Mouse (Mus musculus) MEL (cell line): ENCODE measurements around the gene Rabggta. TPM values are rescaled to one million over a fixed set of nuclear protein-coding genes. Genes with fewer than 3 reads are reported as not detected.
A peak's percentile ranks its signal among the peaks of the same experiment; 100 is the strongest.

Experiments used
- DNase-seq: peaks from one replicate; pipeline ENCODE4 v3.0.0; 2011; ENCODE audit warnings: low read depth, low spot score
- H3K27ac ChIP-seq: 2 replicates; pipeline ENCODE4 v1.5.1; 2012; ENCODE audit warnings: low read depth, mild to moderate bottlenecking, control low read depth, low read length, moderate library complexity; ENCODE audit not compliant: control insufficient read depth
- H3K27me3 ChIP-seq, 2 experiments: fragments of 150-350 bp in 1 of 2; sonication (generic) in 1 of 2; 2 replicates each; pipeline ENCODE4 v1.6.1; 2012; ENCODE audit warnings: low read length in 2 of 2, mild to moderate bottlenecking in 2 of 2, improper control_type of control experiment in 1 of 2, moderate library complexity in 1 of 2; ENCODE audit not compliant: insufficient read depth in 2 of 2, control insufficient read depth in 1 of 2
- H3K36me3 ChIP-seq, 2 experiments: 2 replicates each; pipeline ENCODE4 v1.6.1; 2012 to 2014; ENCODE audit warnings: low read length in 2 of 2, improper control_type of control experiment in 1 of 2, inconsistent platforms in 1 of 2, mild to moderate bottlenecking in 1 of 2; ENCODE audit not compliant: insufficient read depth in 2 of 2, control insufficient read depth in 1 of 2
- H3K4me1 ChIP-seq, 2 experiments: fragments of 150-350 bp in 1 of 2; sonication (generic) in 1 of 2; 2 replicates each; pipeline ENCODE4 v1.6.1; 2012; ENCODE audit warnings: low read length in 2 of 2, improper control_type of control experiment in 1 of 2, mild to moderate bottlenecking in 1 of 2; ENCODE audit not compliant: insufficient read depth in 2 of 2, control insufficient read depth in 1 of 2
- H3K4me3 ChIP-seq, 2 experiments: fragments of 150-350 bp in 1 of 2; sonication (generic) in 1 of 2; 2 replicates each; pipeline ENCODE4 v1.5.1; 2012; ENCODE audit warnings: low read depth in 2 of 2, low read length in 2 of 2, mild to moderate bottlenecking in 2 of 2, moderate library complexity in 2 of 2, control low read depth in 1 of 2, improper control_type of control experiment in 1 of 2; ENCODE audit not compliant: control insufficient read depth in 1 of 2, insufficient read depth in 1 of 2
- H3K79me2 ChIP-seq: 2 replicates; pipeline ENCODE4 v1.6.1; 2012; ENCODE audit warnings: mild to moderate bottlenecking, low read length, moderate library complexity; ENCODE audit not compliant: control insufficient read depth, poor library complexity, insufficient read depth
- H3K9ac ChIP-seq: 2 replicates; pipeline ENCODE4 v1.6.1; 2012; ENCODE audit warnings: low read depth, mild to moderate bottlenecking, control low read depth, low read length, moderate library complexity; ENCODE audit not compliant: control insufficient read depth, poor library complexity, severe bottlenecking
- H3K9me3 ChIP-seq: fragments of 150-350 bp; sonication (generic); replicated peaks from 2 replicates; pipeline ENCODE4 v1.6.1; 2012; ENCODE audit warnings: mild to moderate bottlenecking, low read length, improper control_type of control experiment, moderate library complexity; ENCODE audit not compliant: insufficient read depth
- BHLHE40 ChIP-seq: IDR thresholded peaks from 2 replicates; pipeline ENCODE4 v1.6.1; 2012; ENCODE audit warnings: low read depth, mild to moderate bottlenecking, inconsistent platforms, low read length, improper control_type of control experiment, borderline replicate concordance
- CHD2 ChIP-seq: IDR thresholded peaks from 2 replicates; pipeline ENCODE4 v1.6.1; 2011; ENCODE audit warnings: low read length, improper control_type of control experiment
- CTCF ChIP-seq, 3 experiments: IDR thresholded peaks in 2 of 3; conservative IDR thresholded peaks in 1 of 3; 2 replicates each; pipeline ENCODE4 v1.5.1; 2011 to 2012; ENCODE audit warnings: low read length in 3 of 3, low read depth in 2 of 3, mild to moderate bottlenecking in 2 of 3, improper control_type of control experiment in 1 of 3, inconsistent platforms in 1 of 3, mixed read lengths in 1 of 3, moderate library complexity in 1 of 3; ENCODE audit not compliant: control insufficient read depth in 1 of 3, insufficient read depth in 1 of 3, poor library complexity in 1 of 3, severe bottlenecking in 1 of 3
- E2F4 ChIP-seq: IDR thresholded peaks from 2 replicates; pipeline ENCODE4 v1.6.1; 2011; ENCODE audit warnings: low read depth, low read length, improper control_type of control experiment, borderline replicate concordance
- ELF1 ChIP-seq: IDR thresholded peaks from 2 replicates; pipeline ENCODE4 v1.6.1; 2014; ENCODE audit warnings: low read depth, mild to moderate bottlenecking, inconsistent platforms, low read length, improper control_type of control experiment, moderate library complexity
- ETS1 ChIP-seq: IDR thresholded peaks from 2 replicates; pipeline ENCODE4 v1.6.1; 2012; ENCODE audit warnings: low read depth, mild to moderate bottlenecking, inconsistent platforms, low read length, improper control_type of control experiment, moderate library complexity
- GABPA ChIP-seq: IDR thresholded peaks from 2 replicates; pipeline ENCODE4 v1.6.1; 2012; ENCODE audit warnings: low read depth, mild to moderate bottlenecking, inconsistent platforms, low read length, improper control_type of control experiment, moderate library complexity
- HCFC1 ChIP-seq: IDR thresholded peaks from 2 replicates; pipeline ENCODE4 v1.6.1; 2012; ENCODE audit warnings: low read depth, mild to moderate bottlenecking, inconsistent platforms, low read length, improper control_type of control experiment, moderate library complexity
- KAT2A ChIP-seq: conservative IDR thresholded peaks from 2 replicates; pipeline ENCODE4 v1.6.1; 2012; ENCODE audit warnings: low read depth, low read length, improper control_type of control experiment, inconsistent platforms
- MAFK ChIP-seq: IDR thresholded peaks from 2 replicates; pipeline ENCODE4 v1.6.1; 2011; ENCODE audit warnings: low read depth, mild to moderate bottlenecking, low read length, improper control_type of control experiment, borderline replicate concordance
- MAX ChIP-seq: IDR thresholded peaks from 2 replicates; pipeline ENCODE4 v1.6.1; 2011; ENCODE audit warnings: low read length, improper control_type of control experiment
- MAZ ChIP-seq: IDR thresholded peaks from 2 replicates; pipeline ENCODE4 v1.6.1; 2012; ENCODE audit warnings: low read depth, mild to moderate bottlenecking, inconsistent platforms, low read length, improper control_type of control experiment
- MXI1 ChIP-seq: IDR thresholded peaks from 2 replicates; pipeline ENCODE4 v1.6.1; 2011; ENCODE audit warnings: mild to moderate bottlenecking, low read depth, low read length, improper control_type of control experiment
- MYC ChIP-seq: IDR thresholded peaks from 2 replicates; pipeline ENCODE4 v1.6.1; 2011; ENCODE audit warnings: low read depth, mild to moderate bottlenecking, low read length, improper control_type of control experiment, moderate library complexity
- NELFE ChIP-seq: IDR thresholded peaks from 2 replicates; pipeline ENCODE4 v1.6.1; 2011; ENCODE audit warnings: low read depth, low read length, improper control_type of control experiment
- NRF1 ChIP-seq: IDR thresholded peaks from 2 replicates; pipeline ENCODE4 v1.6.1; 2014; ENCODE audit warnings: low read depth, mild to moderate bottlenecking, inconsistent platforms, low read length, improper control_type of control experiment, moderate library complexity; ENCODE audit not compliant: poor library complexity, insufficient read depth, severe bottlenecking
- POLR2A ChIP-seq, 2 experiments: IDR thresholded peaks; 2 replicates each; pipeline ENCODE4 v1.6.1; 2011 to 2012; ENCODE audit warnings: low read length in 2 of 2, mild to moderate bottlenecking in 2 of 2, control low read depth in 1 of 2, improper control_type of control experiment in 1 of 2, low read depth in 1 of 2, moderate library complexity in 1 of 2; ENCODE audit not compliant: control insufficient read depth in 1 of 2, insufficient read depth in 1 of 2, poor library complexity in 1 of 2
- POLR2AphosphoS2 ChIP-seq: IDR thresholded peaks from 2 replicates; pipeline ENCODE4 v1.6.1; 2011; ENCODE audit warnings: low read length, improper control_type of control experiment
- POLR2AphosphoS5 ChIP-seq: IDR thresholded peaks from 2 replicates; pipeline ENCODE4 v1.6.1; 2012; ENCODE audit warnings: low read depth, borderline replicate concordance, mild to moderate bottlenecking, inconsistent platforms, low read length, moderate library complexity, mixed read lengths
- SIN3A ChIP-seq: IDR thresholded peaks from 2 replicates; pipeline ENCODE4 v1.6.1; 2012; ENCODE audit warnings: low read length, improper control_type of control experiment, inconsistent platforms
- SMC3 ChIP-seq: IDR thresholded peaks from 2 replicates; pipeline ENCODE4 v1.6.1; 2011; ENCODE audit warnings: low read depth, low read length, improper control_type of control experiment
- TBP ChIP-seq: IDR thresholded peaks from 2 replicates; pipeline ENCODE4 v1.8.0; 2011; ENCODE audit warnings: low read depth, low read length, improper control_type of control experiment
- UBTF ChIP-seq: IDR thresholded peaks from 2 replicates; pipeline ENCODE4 v1.6.1; 2012; ENCODE audit warnings: low read depth, mild to moderate bottlenecking, inconsistent platforms, low read length, improper control_type of control experiment, moderate library complexity, borderline replicate concordance; ENCODE audit not compliant: insufficient read depth
- USF2 ChIP-seq, 2 experiments: IDR thresholded peaks; 2 replicates each; pipeline ENCODE4 v1.6.1; 2011 to 2012; ENCODE audit warnings: improper control_type of control experiment in 2 of 2, low read length in 2 of 2, borderline replicate concordance in 1 of 2, inconsistent platforms in 1 of 2, low read depth in 1 of 2, mild to moderate bottlenecking in 1 of 2; ENCODE audit not compliant: insufficient read depth in 1 of 2
- ZMIZ1 ChIP-seq: IDR thresholded peaks from 2 replicates; pipeline ENCODE4 v1.6.1; 2012; ENCODE audit warnings: low read depth, mild to moderate bottlenecking, inconsistent platforms, low read length, improper control_type of control experiment, moderate library complexity
- ZNF384 ChIP-seq: IDR thresholded peaks from 2 replicates; pipeline ENCODE4 v1.6.1; 2012; ENCODE audit warnings: low read depth, mild to moderate bottlenecking, inconsistent platforms, low read length, improper control_type of control experiment
- polyA plus RNA-seq, 2 experiments: library from polyadenylated mRNA; stranded (reverse) in 1 of 2; unstranded in 1 of 2; fragments of >175 nt in 1 of 2; fragments of >200 nt in 1 of 2; gene quantifications; 2 replicates each; pipeline versions ENCODE4 v1.2.1 to v1.2.4; 2012; ENCODE audit warnings: low replicate concordance in 2 of 2, low read depth in 1 of 2; ENCODE audit not compliant: insufficient read length in 2 of 2, insufficient read depth in 1 of 2, missing spikeins in 1 of 2
- total RNA-seq: library from RNA; depleted of rRNA; stranded (reverse); fragments of 300-350 nt; gene quantifications from 2 replicates; pipeline ENCODE4 v1.2.3, GENCODE M21; 2012

The Rabggta gene
- total and polyA plus RNA-seq, 3 experiments = 22.8 to 32.0 TPM; not detected in 1

DNA sequence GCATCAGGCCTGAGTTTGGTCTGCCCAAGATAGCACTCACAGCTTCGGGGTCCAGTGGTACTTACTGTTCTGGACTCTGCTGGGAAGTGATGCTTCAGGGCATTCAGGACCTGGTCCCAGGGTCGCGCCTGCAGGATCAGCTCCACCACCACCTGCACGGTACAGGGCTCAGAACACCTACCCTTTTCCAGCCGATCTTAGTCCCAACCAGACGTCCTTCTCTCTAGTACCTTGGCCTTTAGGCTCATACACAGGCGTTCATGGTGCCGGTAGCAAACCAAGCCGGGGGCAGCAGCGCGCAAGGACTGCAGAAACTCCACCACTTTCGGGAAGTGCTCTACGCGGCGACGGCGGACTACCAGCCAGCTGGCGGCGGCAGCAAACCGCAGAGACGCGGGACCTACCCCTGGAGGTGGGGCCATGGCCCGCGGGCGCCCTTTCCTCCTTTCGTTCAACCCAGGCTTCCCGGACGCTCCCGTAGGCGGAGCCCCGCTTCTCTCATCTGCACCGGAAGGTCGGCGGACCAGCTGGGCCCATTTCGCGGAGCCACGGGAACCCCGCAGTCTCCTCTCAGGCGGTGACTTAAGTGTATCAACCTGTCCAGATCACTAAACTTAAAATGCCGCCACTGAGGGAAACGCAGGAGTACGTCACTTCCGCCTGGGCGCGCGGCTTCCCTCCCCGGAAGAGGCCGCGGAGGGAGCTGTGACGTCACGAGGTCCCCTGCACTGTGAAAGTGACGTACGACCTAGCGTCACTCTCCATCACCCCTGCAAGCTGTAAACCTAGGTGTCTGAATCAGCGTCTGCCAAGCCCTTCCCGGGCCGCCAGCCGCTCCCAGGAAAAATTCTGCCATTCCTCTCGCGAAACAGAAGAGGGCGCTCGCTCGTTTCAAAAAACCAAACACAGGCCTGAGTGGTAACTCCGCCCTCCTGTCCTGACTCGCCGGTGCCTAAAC is 40.6 kb downstream of the Rabggta start, which contains the start of gene Tinf2 (continued):
- TF ChIP-seq TBP (0 out of 2 replicates have a peak, but pooled peaks have one; percentile 51), ETS1 (peak; percentile 99), ELF1 (peak; percentile 92), GABPA (peak; percentile 98; the same call in 1 of the 2 replicates), UBTF (no peak), ZMIZ1 (peak; percentile 78), MAFK (0 out of 2 replicates have a peak, but pooled peaks have one; percentile 9), POLR2A (IDR thresholded peaks at IDR 0.05; ENCODE audit: control insufficient read depth in 1 of 2, insufficient read depth in 1 of 2, low read depth in 1 of 2, low read length in 2 of 2, poor library complexity in 1 of 2) (peak; percentile 80 to 90; a peak in 3 of 4 replicates), SIN3A (peak; percentile 92), CTCF (IDR thresholded peaks at IDR 0.05 in 2 of 3, conservative IDR thresholded peaks at IDR 0.05 in 1 of 3; ENCODE audit: control insufficient read depth in 1 of 3, insufficient read depth in 1 of 3, low read depth in 2 of 3, low read length in 3 of 3, poor library complexity in 1 of 3, severe bottlenecking in 1 of 3) (peak; percentile 53 to 96 (median 86); a peak in 5 of 6 replicates), E2F4 (peak; percentile 87), MAX (peak; percentile 54; the same call in 1 of the 2 replicates), MYC (0 out of 2 replicates have a peak, but pooled peaks have one; percentile 10), USF2 (IDR thresholded peaks at IDR 0.05; ENCODE audit: borderline replicate concordance in 1 of 2, insufficient read depth in 1 of 2, low read depth in 1 of 2, low read length in 2 of 2) (no peak), ZNF384 (no peak), SMC3 (peak; percentile 95), NRF1 (no peak), POLR2AphosphoS2 (peak; percentile 81), MAZ (peak; percentile 81), KAT2A (no peak; the same call in 1 of the 2 replicates), MXI1 (peak; percentile 66), HCFC1 (peak; percentile 84)

- H3K9me3 ChIP-seq = no peaks in the 10 kb centered on the region
- H3K79me2 ChIP-seq = peaks cover 13% of the 10 kb centered on the region
- DNase-seq = no peak
- H3K27me3 ChIP-seq = no peaks in the 10 kb centered on the region
- peaks cover 6 to 20% of the 10 kb centered on the region in 2 experiments for H3K36me3 ChIP-seq
- TF ChIP-seq CHD2 (no peak), NRF1 (no peak), ZNF384 (no peak), POLR2AphosphoS2 (no peak), POLR2AphosphoS5 (no peak), BHLHE40 (no peak), MAX (no peak), E2F4 (no peak), ETS1 (no peak), GABPA (no peak), MAZ (no peak), MYC (no peak), SMC3 (no peak), NELFE (no peak)
- H3K4me3 ChIP-seq = no peak overlapping the region
- H3K27ac ChIP-seq = no peak overlapping the region
- H3K4me1 ChIP-seq = peaks cover 3 to 6% of the 10 kb centered on the region in 2 experiments; a peak in 3 of 4 replicates
- no peak overlapping the region for H3K9ac ChIP-seq
Measured at GRCm38 (mm10) chr14:55677615-55678014, 44.4 kb downstream of the Rabggta start.
